Mouse (Mus musculus): ENCODE measurements around the gene Hyal3. TPM values are rescaled to one million over a fixed set of nuclear protein-coding genes. Genes with fewer than 3 reads are reported as not detected.

Hyal3 gene
- polyA plus RNA-seq, 1 experiment from 2014 or later = 1.7 TPM

- WGBS = 71% methylated on average over 5 of the region's 5 CpGs
- TF ChIP-seq CTCF (IDR thresholded peaks at IDR 0.05) (no peak), EP300 (IDR thresholded peaks at IDR 0.05) (no peak)
Measured at GRCm38 (mm10) chr9:107547957-107548356, 32.7 kb upstream of the Hyal3 start.

GRCm38 (mm10) chr9:107548820-107549219 lies 31.8 kb upstream of the Hyal3 start:
- H3K4me1 ChIP-seq (ENCODE audit: insufficient read depth, low read depth, low read length) = peaks cover 26% of the 10 kb centered on the region
- 92% methylated on average over 10 of the region's 10 CpGs for WGBS
- ATAC-seq = no peak

More at GRCm38 (mm10) chr9:107547957-107548356, 32.7 kb upstream of the Hyal3 start:
- Histone ChIP-seq H3K9ac (replicated peaks; ENCODE audit: low read depth) (no peak overlapping the region), H3K27ac (ENCODE audit: low read length) (no peak overlapping the region), H3K4me3 (ENCODE audit: low read depth, low read length) (no peak overlapping the region), H3K9me3 (ENCODE audit: low read length) (no peaks in the 10 kb centered on the region), H3K4me2 (replicated peaks; ENCODE audit: low read depth, low read length) (no peak overlapping the region), H3K36me3 (ENCODE audit: insufficient read depth, low read length) (0 out of 2 replicates have a peak, but pooled peaks cover 6% of the 10 kb centered on the region), H3K4me1 (ENCODE audit: insufficient read depth, low read depth, low read length) (peaks cover 19% of the 10 kb centered on the region), H3K27me3 (replicated peaks; ENCODE audit: insufficient read depth, low read length) (no peaks in the 10 kb centered on the region)
- ATAC-seq (no peak), DNase-seq (ENCODE audit: low spot score) (no peak)

GRCm38 (mm10) chr9:107549297-107550074 lies 31.1 kb upstream of the Hyal3 start:
- H3K4me2 ChIP-seq (replicated peaks; ENCODE audit: low read depth, low read length) = no peak overlapping the region
- no peak for TF ChIP-seq EP300 (IDR thresholded peaks at IDR 0.05)
- no peak for TF ChIP-seq CTCF (IDR thresholded peaks at IDR 0.05)

More at GRCm38 (mm10) chr9:107548820-107549219, 31.8 kb upstream of the Hyal3 start:
- Histone ChIP-seq H3K27ac (ENCODE audit: low read length) (no peak overlapping the region), H3K4me2 (replicated peaks; ENCODE audit: low read depth, low read length) (no peak overlapping the region), H3K9me3 (ENCODE audit: low read length) (no peaks in the 10 kb centered on the region), H3K27me3 (replicated peaks; ENCODE audit: insufficient read depth, low read length) (no peaks in the 10 kb centered on the region), H3K4me3 (ENCODE audit: low read depth, low read length) (no peak overlapping the region), H3K9ac (replicated peaks; ENCODE audit: low read depth) (no peak overlapping the region), H3K36me3 (ENCODE audit: insufficient read depth, low read length) (0 out of 2 replicates have a peak, but pooled peaks cover 6% of the 10 kb centered on the region)
- no peak for DNase-seq (ENCODE audit: low spot score)
- TF ChIP-seq CTCF (IDR thresholded peaks at IDR 0.05) (no peak), EP300 (IDR thresholded peaks at IDR 0.05) (no peak)

GRCm38 (mm10) chr9:107550491-107551116 lies 30.0 kb upstream of the Hyal3 start:
- Histone ChIP-seq H3K36me3 (ENCODE audit: insufficient read depth, low read length) (no peaks in the 10 kb centered on the region), H3K27ac (ENCODE audit: low read length) (no peak overlapping the region), H3K27me3 (replicated peaks; ENCODE audit: insufficient read depth, low read length) (no peaks in the 10 kb centered on the region), H3K9ac (replicated peaks; ENCODE audit: low read depth) (0 out of 2 replicates have a peak overlapping the region, but pooled peaks have one; percentile 39), H3K4me1 (ENCODE audit: insufficient read depth, low read depth, low read length) (peaks cover 28% of the 10 kb centered on the region), H3K4me2 (replicated peaks; ENCODE audit: low read depth, low read length) (peak overlapping the region; percentile 68), H3K9me3 (ENCODE audit: low read length) (no peaks in the 10 kb centered on the region), H3K4me3 (ENCODE audit: low read depth, low read length) (no peak overlapping the region)
- no peak for ATAC-seq
- 38% methylated on average over 23 of the region's 23 CpGs for WGBS
- TF ChIP-seq EP300 (IDR thresholded peaks at IDR 0.05) (no peak), CTCF (IDR thresholded peaks at IDR 0.05) (no peak)
- DNase-seq (ENCODE audit: low spot score) = peak; percentile 57

More at GRCm38 (mm10) chr9:107549297-107550074, 31.1 kb upstream of the Hyal3 start:
- ATAC-seq = no peak
- no peak overlapping the region for H3K4me3 ChIP-seq (ENCODE audit: low read depth, low read length)
- DNase-seq (ENCODE audit: low spot score) = no peak
- peaks cover 28% of the 10 kb centered on the region for H3K4me1 ChIP-seq (ENCODE audit: insufficient read depth, low read depth, low read length)
- H3K27me3 ChIP-seq (replicated peaks; ENCODE audit: insufficient read depth, low read length) = no peaks in the 10 kb centered on the region
- no peak overlapping the region for H3K27ac ChIP-seq (ENCODE audit: low read length)
- H3K9ac ChIP-seq (replicated peaks; ENCODE audit: low read depth) = no peak overlapping the region
- 0 out of 2 replicates have a peak, but pooled peaks cover under 1% of the 10 kb centered on the region for H3K36me3 ChIP-seq (ENCODE audit: insufficient read depth, low read length)
- no peaks in the 10 kb centered on the region for H3K9me3 ChIP-seq (ENCODE audit: low read length)
- 69% methylated on average over 20 of the region's 20 CpGs for WGBS

GRCm38 (mm10) chr9:107551117-107551889 lies 29.3 kb upstream of the Hyal3 start, which contains the start of gene Rassf1:
Gene Rassf1 (plus strand): TSS chr9:107551555.
- no peaks in the 10 kb centered on the region for H3K27me3 ChIP-seq (replicated peaks; ENCODE audit: insufficient read depth, low read length)
- no peaks in the 10 kb centered on the region for H3K36me3 ChIP-seq (ENCODE audit: insufficient read depth, low read length)
- WGBS = 4% methylated on average over 61 of the region's 63 CpGs
- 0 out of 2 replicates have a peak within 1 kb of the TSS, but pooled peaks have one; percentile 26 for H3K27ac ChIP-seq (ENCODE audit: low read length)
- H3K4me1 ChIP-seq (ENCODE audit: insufficient read depth, low read depth, low read length) = peaks cover 32% of the 10 kb centered on the region
- DNase-seq (ENCODE audit: low spot score) (peak; percentile 75), ATAC-seq (peak; percentile 15)
- peak within 1 kb of the TSS; percentile 39; the same call in 1 of the 2 replicates for H3K9ac ChIP-seq (replicated peaks; ENCODE audit: low read depth)
- no peaks in the 10 kb centered on the region for H3K9me3 ChIP-seq (ENCODE audit: low read length)
- peak within 1 kb of the TSS; percentile 68 for H3K4me2 ChIP-seq (replicated peaks; ENCODE audit: low read depth, low read length)
- H3K4me3 ChIP-seq (ENCODE audit: low read depth, low read length) = peak within 1 kb of the TSS; percentile 42
- no peak for TF ChIP-seq EP300 (IDR thresholded peaks at IDR 0.05)

Measured in lung, postnatal 0 days (tissue).